Mouse (Mus musculus) layer of hippocampus, adult 6 months (tissue): Measurements from ENCODE around the gene Cfhr1. TPM values are rescaled to one million over a fixed set of nuclear protein-coding genes. Genes with fewer than 3 reads are reported as not detected.

ENCODE experiments used
- long read RNA-seq, 2 experiments: library from polyadenylated mRNA; unstranded; transcript quantifications; one replicate each; pipeline ENCODE4 v2.0.0; 2019 to 2020
- polyA plus RNA-seq: library from polyadenylated mRNA; unstranded; fragments of <200 nt; fragmentation: Nextera tagmentation; gene quantifications from 2 replicates; pipeline ENCODE4 v1.2.3, GENCODE M21; 2021

The Cfhr1 gene
- polyA plus RNA-seq = not detected in 2 replicates
- long read RNA-seq, experiment 1 = 0 reads
- long read RNA-seq, experiment 2 = 0 reads

GRCm38 (mm10) chr1:139560024-139560423 is at the start of gene Cfhr1:
Gene Cfhr1 (minus strand): TSS chr1:139560272.

GRCm38 (mm10) chr1:139501258-139501752 is 58.8 kb downstream of the Cfhr1 start, which contains the start of gene F13b:
Gene F13b (plus strand): TSS chr1:139501702.

Other genes starting within 250 kb of the Cfhr1 start
- 0.38 and 0.53 TPM in 2 replicates for gene Crb1, start 183.2 kb downstream of the Cfhr1 start, polyA plus RNA-seq
- 9.8 and 10.2 TPM in 2 replicates for gene Zbtb41, start 138.0 kb downstream of the Cfhr1 start, polyA plus RNA-seq
- gene Aspm, start 105.5 kb downstream of the Cfhr1 start, polyA plus RNA-seq = 0.05 and 0.08 TPM in 2 replicates
- not detected in 2 replicates for gene F13b, start 58.6 kb downstream of the Cfhr1 start, polyA plus RNA-seq
- not detected in 2 replicates for gene Gm4788, start 221.0 kb upstream of the Cfhr1 start, polyA plus RNA-seq